Mouse (Mus musculus): ENCODE data around the gene Parp8. TPM values are rescaled to one million over a fixed set of nuclear protein-coding genes. Genes with fewer than 3 reads are reported as not detected.

The Parp8 gene
- 21.2 and 22.0 TPM in 2 replicates for polyA plus RNA-seq (2015; fragmentation: Nextera tagmentation; extraction: Ambion mirVana)

DNA sequence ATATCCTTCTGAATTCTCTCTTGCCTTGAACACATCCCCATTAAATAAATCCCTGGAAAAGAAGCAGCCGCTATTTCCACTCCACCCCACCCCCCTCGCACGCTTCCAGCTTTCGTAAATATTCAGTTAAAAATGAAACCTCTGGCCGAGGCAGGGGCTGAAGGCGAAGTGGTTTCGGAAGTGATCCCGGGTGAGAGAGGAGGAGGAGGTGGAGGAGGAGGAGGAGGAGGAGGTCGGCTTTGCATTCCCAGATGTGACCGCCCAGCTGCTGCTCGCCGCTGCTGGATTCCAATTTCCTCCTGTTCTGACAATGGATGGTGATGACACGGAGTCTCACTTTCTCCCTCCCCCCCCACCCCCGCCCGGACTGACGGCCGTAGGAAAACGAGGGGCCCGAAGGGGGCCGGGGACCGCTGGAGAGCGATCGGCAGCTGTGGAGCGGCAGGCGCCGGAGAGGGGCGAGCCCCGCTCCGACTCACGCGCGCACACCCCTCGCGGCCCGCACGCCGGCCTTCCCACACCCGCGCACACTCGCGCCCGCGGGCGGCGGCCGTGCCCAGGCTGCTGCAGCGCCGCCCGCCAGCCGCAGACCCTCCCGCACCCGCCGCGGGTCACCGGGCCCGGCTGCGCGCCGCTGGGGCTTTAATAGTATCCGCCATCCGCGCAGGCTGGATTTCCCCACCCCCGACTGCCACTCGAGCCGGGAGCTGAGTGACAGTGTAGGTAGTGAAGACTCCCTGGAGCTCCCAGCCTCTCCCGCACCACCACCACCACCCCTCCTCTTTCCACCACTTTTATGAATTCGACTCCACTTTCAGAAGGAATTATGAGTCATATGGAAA, at the start of gene Parp8:
Gene Parp8 (minus strand): TSS at position 312 of the 842 bp plus-strand sequence.
- H3K9me3 ChIP-seq: no peaks in the 10 kb centered on the region
- peak within 1 kb of the TSS; percentile 93 for H3K9ac ChIP-seq (replicated peaks)
- H3K4me1 ChIP-seq (replicated peaks): peaks cover 37% of the 10 kb centered on the region
- peak; percentile 81 for ATAC-seq
- peak within 1 kb of the TSS; percentile 95 for H3K27ac ChIP-seq
- H3K36me3 ChIP-seq: no peaks in the 10 kb centered on the region
- 0% methylated on average over 43 of the region's 67 CpGs for WGBS
- H3K4me2 ChIP-seq (replicated peaks): peak within 1 kb of the TSS; percentile 73
- peak within 1 kb of the TSS; percentile 81 for H3K4me3 ChIP-seq (replicated peaks)
- peaks cover 17% of the 10 kb centered on the region; the same call in 1 of the 2 replicates for H3K27me3 ChIP-seq

GRCm38 (mm10) chr13:117062628-117063315, 37.4 kb upstream of the Parp8 start:
- 84% methylated on average over 17 of the region's 17 CpGs for WGBS
- H3K27ac ChIP-seq: no peak overlapping the region
- no peak overlapping the region for H3K4me2 ChIP-seq (replicated peaks)
- H3K4me3 ChIP-seq (replicated peaks): no peak overlapping the region
- H3K36me3 ChIP-seq: no peaks in the 10 kb centered on the region
- no peaks in the 10 kb centered on the region for H3K27me3 ChIP-seq
- ATAC-seq: no peak
- H3K9me3 ChIP-seq: no peaks in the 10 kb centered on the region
- H3K9ac ChIP-seq (replicated peaks): no peak overlapping the region
- no peaks in the 10 kb centered on the region for H3K4me1 ChIP-seq (replicated peaks)

DNA sequence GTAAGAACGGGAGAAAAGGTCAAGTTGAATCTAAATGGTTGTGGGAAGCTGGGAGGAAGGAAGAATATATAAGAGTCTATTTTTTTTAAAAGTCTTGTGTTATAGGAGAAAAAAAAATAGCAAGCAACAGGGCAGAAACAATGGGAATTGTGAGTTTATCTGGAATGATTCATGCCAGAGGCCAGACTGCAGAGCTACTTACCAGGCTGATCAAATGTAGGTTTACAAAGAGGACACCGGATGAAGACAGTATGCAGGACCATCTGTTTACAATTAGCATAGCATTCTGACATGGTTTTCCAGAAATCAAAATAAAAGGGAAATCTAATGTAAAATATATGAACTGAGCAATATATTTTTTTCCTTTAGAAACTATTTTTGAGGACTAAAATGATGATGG, 31.1 kb upstream of the Parp8 start:
- no peak for ATAC-seq
- WGBS: 42% methylated on average over 2 of the region's 2 CpGs
- H3K4me1 ChIP-seq (replicated peaks): no peaks in the 10 kb centered on the region; the same call in 1 of the 2 replicates
- no peaks in the 10 kb centered on the region for H3K27me3 ChIP-seq
- no peak overlapping the region for H3K4me3 ChIP-seq (replicated peaks)
- no peak overlapping the region for H3K9ac ChIP-seq (replicated peaks)
- H3K27ac ChIP-seq: no peak overlapping the region
- H3K9me3 ChIP-seq: no peaks in the 10 kb centered on the region
- H3K4me2 ChIP-seq (replicated peaks): no peak overlapping the region
- H3K36me3 ChIP-seq: no peaks in the 10 kb centered on the region

- 91% methylated on average over 6 of the region's 7 CpGs for WGBS
Measured at GRCm38 (mm10) chr13:117054811-117055496, 29.6 kb upstream of the Parp8 start.

GRCm38 (mm10) chr13:117052748-117053147, 27.4 kb upstream of the Parp8 start:
- Histone ChIP-seq H3K9ac (replicated peaks) (no peak overlapping the region), H3K9me3 (no peaks in the 10 kb centered on the region), H3K4me2 (replicated peaks) (no peak overlapping the region), H3K36me3 (no peaks in the 10 kb centered on the region), H3K27me3 (no peaks in the 10 kb centered on the region), H3K4me1 (replicated peaks) (no peaks in the 10 kb centered on the region; the same call in 1 of the 2 replicates), H3K4me3 (replicated peaks) (no peak overlapping the region), H3K27ac (no peak overlapping the region)
- 91% methylated on average over 3 of the region's 3 CpGs for WGBS
- ATAC-seq: no peak

More at GRCm38 (mm10) chr13:117054811-117055496, 29.6 kb upstream of the Parp8 start:
- Histone ChIP-seq H3K27me3 (no peaks in the 10 kb centered on the region), H3K4me1 (replicated peaks) (no peaks in the 10 kb centered on the region; the same call in 1 of the 2 replicates), H3K27ac (no peak overlapping the region), H3K4me3 (replicated peaks) (no peak overlapping the region), H3K4me2 (replicated peaks) (no peak overlapping the region), H3K36me3 (no peaks in the 10 kb centered on the region), H3K9me3 (no peaks in the 10 kb centered on the region), H3K9ac (replicated peaks) (no peak overlapping the region)
- no peak for ATAC-seq

GRCm38 (mm10) chr13:117048541-117048971, 23.2 kb upstream of the Parp8 start:
- no peak overlapping the region for H3K4me2 ChIP-seq (replicated peaks)
- no peak overlapping the region for H3K27ac ChIP-seq
- H3K4me1 ChIP-seq (replicated peaks): no peaks in the 10 kb centered on the region
- 87% methylated on average over 5 of the region's 5 CpGs for WGBS
- no peaks in the 10 kb centered on the region for H3K9me3 ChIP-seq
- ATAC-seq: no peak
- H3K36me3 ChIP-seq: no peaks in the 10 kb centered on the region
- H3K4me3 ChIP-seq (replicated peaks): no peak overlapping the region
- no peaks in the 10 kb centered on the region for H3K27me3 ChIP-seq
- H3K9ac ChIP-seq (replicated peaks): no peak overlapping the region

- Histone ChIP-seq H3K9ac (replicated peaks) (no peak overlapping the region), H3K27ac (no peak overlapping the region), H3K27me3 (no peaks in the 10 kb centered on the region), H3K4me2 (replicated peaks) (no peak overlapping the region), H3K9me3 (no peaks in the 10 kb centered on the region), H3K4me3 (replicated peaks) (no peak overlapping the region), H3K36me3 (no peaks in the 10 kb centered on the region), H3K4me1 (replicated peaks) (no peaks in the 10 kb centered on the region)
- ATAC-seq: no peak
Measured at GRCm38 (mm10) chr13:117043567-117043966, 18.2 kb upstream of the Parp8 start.

DNA sequence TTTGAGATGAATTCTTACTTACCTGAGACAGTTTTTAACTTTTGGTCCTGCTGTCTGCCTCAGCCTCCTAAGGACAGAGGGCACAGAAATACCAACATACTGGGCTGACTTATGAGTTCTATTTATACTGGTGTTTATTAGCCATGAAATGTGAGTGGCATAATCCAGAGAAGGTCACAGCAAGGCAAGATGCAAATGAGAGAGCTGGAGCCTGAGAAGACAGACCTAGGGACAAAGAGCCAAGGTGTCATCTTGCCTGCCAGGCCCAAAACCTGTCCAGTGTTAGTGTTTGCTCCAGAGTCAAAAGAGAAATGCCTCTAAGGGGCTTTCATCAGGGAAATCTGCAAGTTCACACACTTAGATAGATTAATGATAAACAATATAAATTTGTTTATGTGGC, 15.7 kb upstream of the Parp8 start:
- Histone ChIP-seq H3K9me3 (no peaks in the 10 kb centered on the region), H3K4me2 (replicated peaks) (no peak overlapping the region), H3K27me3 (no peaks in the 10 kb centered on the region), H3K9ac (replicated peaks) (no peak overlapping the region), H3K36me3 (no peaks in the 10 kb centered on the region), H3K4me3 (replicated peaks) (no peak overlapping the region), H3K27ac (no peak overlapping the region), H3K4me1 (replicated peaks) (no peaks in the 10 kb centered on the region)
- no peak for ATAC-seq

GRCm38 (mm10) chr13:117036277-117036676, 10.9 kb upstream of the Parp8 start:
- no peak for ATAC-seq
- no peaks in the 10 kb centered on the region for H3K9me3 ChIP-seq
- H3K4me2 ChIP-seq (replicated peaks): no peak overlapping the region
- WGBS: 75% methylated on average over 5 of the region's 5 CpGs
- no peak overlapping the region for H3K9ac ChIP-seq (replicated peaks)
- no peak overlapping the region for H3K27ac ChIP-seq
- no peaks in the 10 kb centered on the region for H3K4me1 ChIP-seq (replicated peaks)
- no peak overlapping the region for H3K4me3 ChIP-seq (replicated peaks)
- no peaks in the 10 kb centered on the region for H3K36me3 ChIP-seq
- no peaks in the 10 kb centered on the region for H3K27me3 ChIP-seq

- WGBS: 56% methylated on average over 2 of the region's 2 CpGs
- no peak overlapping the region for H3K27ac ChIP-seq
Measured at GRCm38 (mm10) chr13:117035121-117035520, 9.8 kb upstream of the Parp8 start.

DNA sequence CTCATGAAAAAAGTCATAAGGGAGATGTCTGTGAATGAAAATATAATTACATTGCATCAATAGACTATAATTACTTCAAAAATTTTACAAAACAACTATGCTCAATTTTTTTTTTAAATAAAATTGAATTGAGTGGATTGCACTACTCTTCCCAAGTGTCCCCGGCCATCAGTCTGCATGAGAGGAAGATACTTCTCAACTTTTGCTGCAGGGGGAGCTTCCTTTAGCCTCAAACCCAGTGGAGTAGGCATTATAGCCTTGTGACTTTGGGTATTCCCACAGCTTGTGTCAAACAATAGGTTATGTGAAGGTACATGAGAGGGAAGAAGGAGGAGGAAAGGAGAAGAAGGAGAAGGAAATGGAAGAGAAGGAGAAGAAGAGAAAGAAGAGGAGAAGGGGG, 9.3 kb upstream of the Parp8 start:
- Histone ChIP-seq H3K27me3 (no peaks in the 10 kb centered on the region), H3K9ac (replicated peaks) (no peak overlapping the region), H3K4me2 (replicated peaks) (no peak overlapping the region), H3K4me1 (replicated peaks) (no peaks in the 10 kb centered on the region), H3K4me3 (replicated peaks) (no peak overlapping the region), H3K9me3 (no peaks in the 10 kb centered on the region), H3K36me3 (no peaks in the 10 kb centered on the region), H3K27ac (no peak overlapping the region)
- no peak for ATAC-seq
- 83% methylated on average over 1 of the region's 1 CpGs for WGBS

More at GRCm38 (mm10) chr13:117035121-117035520, 9.8 kb upstream of the Parp8 start:
- H3K4me1 ChIP-seq (replicated peaks): no peaks in the 10 kb centered on the region
- no peak overlapping the region for H3K4me3 ChIP-seq (replicated peaks)
- H3K36me3 ChIP-seq: no peaks in the 10 kb centered on the region
- H3K9ac ChIP-seq (replicated peaks): no peak overlapping the region
- H3K4me2 ChIP-seq (replicated peaks): no peak overlapping the region
- no peaks in the 10 kb centered on the region for H3K27me3 ChIP-seq
- no peak for ATAC-seq
- no peaks in the 10 kb centered on the region for H3K9me3 ChIP-seq

All from midbrain, embryonic 13.5 days (tissue).